Mouse (Mus musculus) MEL (cell line): Measurements from ENCODE around the gene Slc25a26. TPM values are rescaled to one million over a fixed set of nuclear protein-coding genes. Genes with fewer than 3 reads are reported as not detected.

Source experiments
- DNase-seq: peaks from one replicate; pipeline ENCODE4 v3.0.0; 2011; ENCODE audit warnings: low read depth, low spot score
- H3K27ac ChIP-seq: 2 replicates; pipeline ENCODE4 v1.5.1; 2012; ENCODE audit warnings: low read depth, mild to moderate bottlenecking, control low read depth, low read length, moderate library complexity; ENCODE audit not compliant: control insufficient read depth
- H3K27me3 ChIP-seq, 2 experiments: fragments of 150-350 bp in 1 of 2; sonication (generic) in 1 of 2; 2 replicates each; pipeline ENCODE4 v1.6.1; 2012; ENCODE audit warnings: low read length in 2 of 2, mild to moderate bottlenecking in 2 of 2, improper control_type of control experiment in 1 of 2, moderate library complexity in 1 of 2; ENCODE audit not compliant: insufficient read depth in 2 of 2, control insufficient read depth in 1 of 2
- H3K36me3 ChIP-seq, 2 experiments: 2 replicates each; pipeline ENCODE4 v1.6.1; 2012 to 2014; ENCODE audit warnings: low read length in 2 of 2, improper control_type of control experiment in 1 of 2, inconsistent platforms in 1 of 2, mild to moderate bottlenecking in 1 of 2; ENCODE audit not compliant: insufficient read depth in 2 of 2, control insufficient read depth in 1 of 2
- H3K4me1 ChIP-seq, 2 experiments: fragments of 150-350 bp in 1 of 2; sonication (generic) in 1 of 2; 2 replicates each; pipeline ENCODE4 v1.6.1; 2012; ENCODE audit warnings: low read length in 2 of 2, improper control_type of control experiment in 1 of 2, mild to moderate bottlenecking in 1 of 2; ENCODE audit not compliant: insufficient read depth in 2 of 2, control insufficient read depth in 1 of 2
- H3K4me3 ChIP-seq, 2 experiments: fragments of 150-350 bp in 1 of 2; sonication (generic) in 1 of 2; 2 replicates each; pipeline ENCODE4 v1.5.1; 2012; ENCODE audit warnings: low read depth in 2 of 2, low read length in 2 of 2, mild to moderate bottlenecking in 2 of 2, moderate library complexity in 2 of 2, control low read depth in 1 of 2, improper control_type of control experiment in 1 of 2; ENCODE audit not compliant: control insufficient read depth in 1 of 2, insufficient read depth in 1 of 2
- H3K79me2 ChIP-seq: 2 replicates; pipeline ENCODE4 v1.6.1; 2012; ENCODE audit warnings: mild to moderate bottlenecking, low read length, moderate library complexity; ENCODE audit not compliant: control insufficient read depth, poor library complexity, insufficient read depth
- H3K9ac ChIP-seq: 2 replicates; pipeline ENCODE4 v1.6.1; 2012; ENCODE audit warnings: low read depth, mild to moderate bottlenecking, control low read depth, low read length, moderate library complexity; ENCODE audit not compliant: control insufficient read depth, poor library complexity, severe bottlenecking
- H3K9me3 ChIP-seq: fragments of 150-350 bp; sonication (generic); replicated peaks from 2 replicates; pipeline ENCODE4 v1.6.1; 2012; ENCODE audit warnings: mild to moderate bottlenecking, low read length, improper control_type of control experiment, moderate library complexity; ENCODE audit not compliant: insufficient read depth
- BHLHE40 ChIP-seq: IDR thresholded peaks from 2 replicates; pipeline ENCODE4 v1.6.1; 2012; ENCODE audit warnings: low read depth, mild to moderate bottlenecking, inconsistent platforms, low read length, improper control_type of control experiment, borderline replicate concordance
- CHD1 ChIP-seq: IDR thresholded peaks from 2 replicates; pipeline ENCODE4 v1.6.1; 2012; ENCODE audit warnings: low read depth, mild to moderate bottlenecking, inconsistent platforms, low read length, improper control_type of control experiment
- CHD2 ChIP-seq: IDR thresholded peaks from 2 replicates; pipeline ENCODE4 v1.6.1; 2011; ENCODE audit warnings: low read length, improper control_type of control experiment
- CTCF ChIP-seq, 3 experiments: IDR thresholded peaks in 2 of 3; conservative IDR thresholded peaks in 1 of 3; 2 replicates each; pipeline ENCODE4 v1.5.1; 2011 to 2012; ENCODE audit warnings: low read length in 3 of 3, low read depth in 2 of 3, mild to moderate bottlenecking in 2 of 3, improper control_type of control experiment in 1 of 3, inconsistent platforms in 1 of 3, mixed read lengths in 1 of 3, moderate library complexity in 1 of 3; ENCODE audit not compliant: control insufficient read depth in 1 of 3, insufficient read depth in 1 of 3, poor library complexity in 1 of 3, severe bottlenecking in 1 of 3
- E2F4 ChIP-seq: IDR thresholded peaks from 2 replicates; pipeline ENCODE4 v1.6.1; 2011; ENCODE audit warnings: low read depth, low read length, improper control_type of control experiment, borderline replicate concordance
- ELF1 ChIP-seq: IDR thresholded peaks from 2 replicates; pipeline ENCODE4 v1.6.1; 2014; ENCODE audit warnings: low read depth, mild to moderate bottlenecking, inconsistent platforms, low read length, improper control_type of control experiment, moderate library complexity
- EP300 ChIP-seq, 2 experiments: IDR thresholded peaks; 2 replicates each; pipeline ENCODE4 v1.6.1; 2011; ENCODE audit warnings: improper control_type of control experiment in 2 of 2, low read length in 2 of 2, low read depth in 1 of 2, mild to moderate bottlenecking in 1 of 2
- ETS1 ChIP-seq: IDR thresholded peaks from 2 replicates; pipeline ENCODE4 v1.6.1; 2012; ENCODE audit warnings: low read depth, mild to moderate bottlenecking, inconsistent platforms, low read length, improper control_type of control experiment, moderate library complexity
- GABPA ChIP-seq: IDR thresholded peaks from 2 replicates; pipeline ENCODE4 v1.6.1; 2012; ENCODE audit warnings: low read depth, mild to moderate bottlenecking, inconsistent platforms, low read length, improper control_type of control experiment, moderate library complexity
- GATA1 ChIP-seq: IDR thresholded peaks from 2 replicates; pipeline ENCODE4 v1.6.1; 2011; ENCODE audit warnings: low read depth, low read length, improper control_type of control experiment
- HCFC1 ChIP-seq: IDR thresholded peaks from 2 replicates; pipeline ENCODE4 v1.6.1; 2012; ENCODE audit warnings: low read depth, mild to moderate bottlenecking, inconsistent platforms, low read length, improper control_type of control experiment, moderate library complexity
- JUND ChIP-seq: IDR thresholded peaks from 2 replicates; pipeline ENCODE4 v1.6.1; 2011; ENCODE audit warnings: low read depth, mild to moderate bottlenecking, improper control_type of control experiment, low read length
- KAT2A ChIP-seq: conservative IDR thresholded peaks from 2 replicates; pipeline ENCODE4 v1.6.1; 2012; ENCODE audit warnings: low read depth, low read length, improper control_type of control experiment, inconsistent platforms
- MAFK ChIP-seq: IDR thresholded peaks from 2 replicates; pipeline ENCODE4 v1.6.1; 2011; ENCODE audit warnings: low read depth, mild to moderate bottlenecking, low read length, improper control_type of control experiment, borderline replicate concordance
- MAX ChIP-seq: IDR thresholded peaks from 2 replicates; pipeline ENCODE4 v1.6.1; 2011; ENCODE audit warnings: low read length, improper control_type of control experiment
- MXI1 ChIP-seq: IDR thresholded peaks from 2 replicates; pipeline ENCODE4 v1.6.1; 2011; ENCODE audit warnings: mild to moderate bottlenecking, low read depth, low read length, improper control_type of control experiment
- MYB ChIP-seq: IDR thresholded peaks from 2 replicates; pipeline ENCODE4 v1.6.1; 2011; ENCODE audit warnings: mild to moderate bottlenecking, low read depth, low read length, improper control_type of control experiment
- NRF1 ChIP-seq: IDR thresholded peaks from 2 replicates; pipeline ENCODE4 v1.6.1; 2014; ENCODE audit warnings: low read depth, mild to moderate bottlenecking, inconsistent platforms, low read length, improper control_type of control experiment, moderate library complexity; ENCODE audit not compliant: poor library complexity, insufficient read depth, severe bottlenecking
- POLR2A ChIP-seq, 2 experiments: IDR thresholded peaks; 2 replicates each; pipeline ENCODE4 v1.6.1; 2011 to 2012; ENCODE audit warnings: low read length in 2 of 2, mild to moderate bottlenecking in 2 of 2, control low read depth in 1 of 2, improper control_type of control experiment in 1 of 2, low read depth in 1 of 2, moderate library complexity in 1 of 2; ENCODE audit not compliant: control insufficient read depth in 1 of 2, insufficient read depth in 1 of 2, poor library complexity in 1 of 2
- POLR2AphosphoS2 ChIP-seq: IDR thresholded peaks from 2 replicates; pipeline ENCODE4 v1.6.1; 2011; ENCODE audit warnings: low read length, improper control_type of control experiment
- POLR2AphosphoS5 ChIP-seq: IDR thresholded peaks from 2 replicates; pipeline ENCODE4 v1.6.1; 2012; ENCODE audit warnings: low read depth, borderline replicate concordance, mild to moderate bottlenecking, inconsistent platforms, low read length, moderate library complexity, mixed read lengths
- RAD21 ChIP-seq: IDR thresholded peaks from 2 replicates; pipeline ENCODE4 v1.6.1; 2011; ENCODE audit warnings: mild to moderate bottlenecking, low read depth, low read length, improper control_type of control experiment
- SIN3A ChIP-seq: IDR thresholded peaks from 2 replicates; pipeline ENCODE4 v1.6.1; 2012; ENCODE audit warnings: low read length, improper control_type of control experiment, inconsistent platforms
- SMC3 ChIP-seq: IDR thresholded peaks from 2 replicates; pipeline ENCODE4 v1.6.1; 2011; ENCODE audit warnings: low read depth, low read length, improper control_type of control experiment
- TAL1 ChIP-seq: IDR thresholded peaks from 2 replicates; pipeline ENCODE4 v1.6.1; 2012; ENCODE audit warnings: mild to moderate bottlenecking, inconsistent platforms, low read length, moderate library complexity, mixed read lengths
- TBP ChIP-seq: IDR thresholded peaks from 2 replicates; pipeline ENCODE4 v1.8.0; 2011; ENCODE audit warnings: low read depth, low read length, improper control_type of control experiment
- TCF12 ChIP-seq: IDR thresholded peaks from 2 replicates; pipeline ENCODE4 v1.6.1; 2014; ENCODE audit warnings: low read depth, mild to moderate bottlenecking, inconsistent platforms, low read length, improper control_type of control experiment, moderate library complexity
- UBTF ChIP-seq: IDR thresholded peaks from 2 replicates; pipeline ENCODE4 v1.6.1; 2012; ENCODE audit warnings: low read depth, mild to moderate bottlenecking, inconsistent platforms, low read length, improper control_type of control experiment, moderate library complexity, borderline replicate concordance; ENCODE audit not compliant: insufficient read depth
- USF1 ChIP-seq: IDR thresholded peaks from 2 replicates; pipeline ENCODE4 v1.6.1; 2014; ENCODE audit warnings: low read depth, mild to moderate bottlenecking, inconsistent platforms, low read length, improper control_type of control experiment, moderate library complexity
- USF2 ChIP-seq, 2 experiments: IDR thresholded peaks; 2 replicates each; pipeline ENCODE4 v1.6.1; 2011 to 2012; ENCODE audit warnings: improper control_type of control experiment in 2 of 2, low read length in 2 of 2, borderline replicate concordance in 1 of 2, inconsistent platforms in 1 of 2, low read depth in 1 of 2, mild to moderate bottlenecking in 1 of 2; ENCODE audit not compliant: insufficient read depth in 1 of 2
- ZC3H11A ChIP-seq: IDR thresholded peaks from 2 replicates; pipeline ENCODE4 v1.6.1; 2012; ENCODE audit warnings: low read depth, mild to moderate bottlenecking, inconsistent platforms, low read length, improper control_type of control experiment
- ZKSCAN1 ChIP-seq: IDR thresholded peaks from 2 replicates; pipeline ENCODE4 v1.6.1; 2012; ENCODE audit warnings: low read depth, mild to moderate bottlenecking, inconsistent platforms, low read length, improper control_type of control experiment, moderate library complexity
- ZMIZ1 ChIP-seq: IDR thresholded peaks from 2 replicates; pipeline ENCODE4 v1.6.1; 2012; ENCODE audit warnings: low read depth, mild to moderate bottlenecking, inconsistent platforms, low read length, improper control_type of control experiment, moderate library complexity
- ZNF384 ChIP-seq: IDR thresholded peaks from 2 replicates; pipeline ENCODE4 v1.6.1; 2012; ENCODE audit warnings: low read depth, mild to moderate bottlenecking, inconsistent platforms, low read length, improper control_type of control experiment
- polyA plus RNA-seq, 2 experiments: library from polyadenylated mRNA; stranded (reverse) in 1 of 2; unstranded in 1 of 2; fragments of >175 nt in 1 of 2; fragments of >200 nt in 1 of 2; gene quantifications; 2 replicates each; pipeline versions ENCODE4 v1.2.1 to v1.2.4; 2012; ENCODE audit warnings: low replicate concordance in 2 of 2, low read depth in 1 of 2; ENCODE audit not compliant: insufficient read length in 2 of 2, insufficient read depth in 1 of 2, missing spikeins in 1 of 2
- total RNA-seq: library from RNA; depleted of rRNA; stranded (reverse); fragments of 300-350 nt; gene quantifications from 2 replicates; pipeline ENCODE4 v1.2.3, GENCODE M21; 2012

Slc25a26 gene
- total and polyA plus RNA-seq, 3 experiments, result 8.1 to 11.5 TPM; not detected in 1

DNA sequence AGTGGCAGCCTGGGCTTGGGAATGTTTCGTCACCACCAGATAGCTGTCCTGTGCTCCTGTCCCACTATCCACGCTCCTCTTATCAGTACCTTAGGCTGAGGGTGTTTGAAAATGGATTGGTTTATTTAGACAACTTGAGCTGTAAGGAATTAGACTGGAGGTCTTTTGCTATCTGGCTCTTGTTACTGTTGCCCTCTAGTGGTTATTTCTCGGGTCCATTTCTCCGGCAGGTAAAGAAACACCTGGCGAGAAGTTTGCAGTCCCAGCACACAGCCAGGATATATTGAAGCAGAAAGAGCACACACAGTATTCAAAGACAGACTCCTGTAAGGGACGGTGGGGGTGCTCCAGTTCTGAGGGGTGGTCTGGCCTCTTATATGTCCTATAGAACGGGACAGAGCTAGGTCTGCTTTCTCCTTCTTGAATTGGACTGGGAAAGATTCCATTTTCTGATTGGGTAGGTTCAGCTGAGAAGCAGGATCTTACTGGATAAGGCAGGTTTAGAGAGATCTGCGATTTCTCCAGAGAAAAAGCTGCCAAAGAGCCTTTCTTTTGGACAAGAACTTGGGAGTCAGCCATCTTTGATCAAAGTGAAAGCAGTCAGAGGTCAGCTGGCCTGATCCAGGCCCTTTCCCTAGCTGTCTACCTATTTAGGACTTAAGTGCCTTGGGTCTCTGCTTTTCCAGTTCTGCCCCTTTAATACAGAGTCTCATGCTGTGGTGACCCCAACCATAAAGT, 63.2 kb downstream of the Slc25a26 start:
- Histone ChIP-seq H3K9ac (no peak overlapping the region), H3K27me3 (no peaks in the 10 kb centered on the region), H3K4me1 (no peaks in the 10 kb centered on the region), H3K36me3 (no peaks in the 10 kb centered on the region), H3K27ac (no peak overlapping the region), H3K4me3 (no peak overlapping the region), H3K9me3 (no peaks in the 10 kb centered on the region), H3K79me2 (no peaks in the 10 kb centered on the region)
- no peak for TF ChIP-seq MXI1
- no peak for TF ChIP-seq TCF12
- no peak for TF ChIP-seq ZNF384
- no peak for TF ChIP-seq GATA1
- TF ChIP-seq CHD2, result no peak
- TF ChIP-seq POLR2A (IDR thresholded peaks at IDR 0.05; ENCODE audit: control insufficient read depth in 1 of 2, insufficient read depth in 1 of 2, low read depth in 1 of 2, low read length in 2 of 2, poor library complexity in 1 of 2), result no peak
- TF ChIP-seq USF1, result no peak
- TF ChIP-seq NRF1, result no peak
- no peak for TF ChIP-seq MAX
- no peak for TF ChIP-seq HCFC1
- TF ChIP-seq CTCF (IDR thresholded peaks at IDR 0.05 in 2 of 3, conservative IDR thresholded peaks at IDR 0.05 in 1 of 3; ENCODE audit: control insufficient read depth in 1 of 3, insufficient read depth in 1 of 3, low read depth in 2 of 3, low read length in 3 of 3, poor library complexity in 1 of 3, severe bottlenecking in 1 of 3), result peak; percentile 19 to 42 (median 27); a peak in 5 of 6 replicates
- TF ChIP-seq E2F4, result no peak
- no peak for TF ChIP-seq POLR2AphosphoS2
- TF ChIP-seq TAL1, result no peak
- TF ChIP-seq ELF1, result no peak
- no peak for TF ChIP-seq POLR2AphosphoS5
- no peak for TF ChIP-seq JUND
- no peak for TF ChIP-seq ETS1
- no peak for TF ChIP-seq BHLHE40
- TF ChIP-seq ZMIZ1, result no peak
- no peak for TF ChIP-seq MYB
- no peak for TF ChIP-seq UBTF
- TF ChIP-seq MAFK, result no peak
- TF ChIP-seq TBP, result no peak
- no peak for TF ChIP-seq EP300 (IDR thresholded peaks at IDR 0.05; ENCODE audit: low read depth in 1 of 2, low read length in 2 of 2)
- no peak for TF ChIP-seq CHD1
- no peak for TF ChIP-seq ZKSCAN1
- TF ChIP-seq SMC3, result peak; percentile 30
- 0 out of 2 replicates have a peak, but pooled peaks have one; percentile 14 for TF ChIP-seq ZC3H11A
- no peak for TF ChIP-seq SIN3A
- TF ChIP-seq USF2 (IDR thresholded peaks at IDR 0.05; ENCODE audit: borderline replicate concordance in 1 of 2, insufficient read depth in 1 of 2, low read depth in 1 of 2, low read length in 2 of 2), result no peak
- TF ChIP-seq GABPA, result no peak
- TF ChIP-seq RAD21, result peak; percentile 18
- no peak for TF ChIP-seq KAT2A
- no peak for DNase-seq
